Mouse (Mus musculus) cortical plate, adult 2 months (tissue): ENCODE measurements at regions not wholly inside any gene's neighbourhood (a gene's known extent, or its start where the extent isn't known, plus 50 kb on each side); places are given as distances from the start of the nearest gene placed in this dataset.

ENCODE experiments used
- H3K27ac ChIP-seq: fragments of 200-500 bp; 2 replicates; pipeline ENCODE4 v1.5.1; 2012; ENCODE audit warnings: low read length, control low read depth, inconsistent platforms; ENCODE audit not compliant: insufficient read depth
- H3K4me1 ChIP-seq: fragments of 200-500 bp; 2 replicates; pipeline ENCODE4 v1.6.1; 2011; ENCODE audit warnings: low read length; ENCODE audit not compliant: control insufficient read depth, insufficient read depth
- H3K4me3 ChIP-seq: fragments of 200-500 bp; 2 replicates; pipeline ENCODE4 v1.5.1; 2011; ENCODE audit warnings: mild to moderate bottlenecking, low read length, control low read depth; ENCODE audit not compliant: insufficient read depth
- CTCF ChIP-seq: fragments of 200-500 bp; IDR thresholded peaks from 2 replicates; pipeline ENCODE4 v1.5.1; 2011; ENCODE audit warnings: mild to moderate bottlenecking, control low read depth, low read length; ENCODE audit not compliant: insufficient read depth; ENCODE audit errors: extremely low read depth
- POLR2A ChIP-seq: fragments of 200-500 bp; IDR thresholded peaks from 2 replicates; pipeline ENCODE4 v1.6.1; 2011; ENCODE audit warnings: mild to moderate bottlenecking, low read length, control low read depth; ENCODE audit not compliant: insufficient read depth; ENCODE audit errors: extremely low read depth

- peak overlapping the region; percentile 94; the same call in 1 of the 2 replicates for H3K27ac ChIP-seq
- no peaks in the 10 kb centered on the region for H3K4me1 ChIP-seq
Measured at GRCm38 (mm10) chr13:83724196-83724595, 220.4 kb downstream of the Mef2c start.

GRCm38 (mm10) chr13:83724995-83725394, 221.2 kb downstream of the Mef2c start:
- Histone ChIP-seq H3K27ac (peak overlapping the region; percentile 95), H3K4me1 (no peaks in the 10 kb centered on the region)
- TF ChIP-seq CTCF (peak; percentile 71), POLR2A (no peak)

More at GRCm38 (mm10) chr13:83724196-83724595, 220.4 kb downstream of the Mef2c start:
- H3K4me3 ChIP-seq, result peak overlapping the region; percentile 74
- TF ChIP-seq CTCF (no peak), POLR2A (no peak)

GRCm38 (mm10) chr13:83725831-83726230, 222.0 kb downstream of the Mef2c start:
- H3K27ac ChIP-seq, result peak overlapping the region; percentile 95
- H3K4me1 ChIP-seq, result no peaks in the 10 kb centered on the region
- H3K4me3 ChIP-seq, result peak overlapping the region; percentile 74
- TF ChIP-seq CTCF (no peak), POLR2A (no peak)

More at GRCm38 (mm10) chr13:83724995-83725394, 221.2 kb downstream of the Mef2c start:
- peak overlapping the region; percentile 74 for H3K4me3 ChIP-seq

GRCm38 (mm10) chr13:83726346-83726975, 222.6 kb downstream of the Mef2c start:
- TF ChIP-seq POLR2A, result no peak
- no peak for TF ChIP-seq CTCF
- Histone ChIP-seq H3K27ac (peak overlapping the region; percentile 95), H3K4me3 (peak overlapping the region; percentile 74), H3K4me1 (no peaks in the 10 kb centered on the region)

- Histone ChIP-seq H3K27ac (peak overlapping the region; percentile 95), H3K4me1 (no peaks in the 10 kb centered on the region), H3K4me3 (peak overlapping the region; percentile 74)
- TF ChIP-seq POLR2A (0 out of 2 replicates have a peak, but pooled peaks have one; percentile 42), CTCF (no peak)
Measured at GRCm38 (mm10) chr13:83727051-83727765, 223.4 kb downstream of the Mef2c start.

- TF ChIP-seq CTCF, result no peak
- 0 out of 2 replicates have a peak, but pooled peaks have one; percentile 6 for TF ChIP-seq POLR2A
- peak overlapping the region; percentile 92 for H3K27ac ChIP-seq
- H3K4me1 ChIP-seq, result no peaks in the 10 kb centered on the region
- peak overlapping the region; percentile 74 for H3K4me3 ChIP-seq
Measured at GRCm38 (mm10) chr13:83727766-83728395, 224.0 kb downstream of the Mef2c start.

- Histone ChIP-seq H3K4me3 (peak overlapping the region; percentile 74; the same call in 1 of the 2 replicates), H3K27ac (no peak overlapping the region), H3K4me1 (no peaks in the 10 kb centered on the region)
- TF ChIP-seq POLR2A (no peak), CTCF (no peak)
Measured at GRCm38 (mm10) chr13:83728421-83729010, 224.7 kb downstream of the Mef2c start.

- Histone ChIP-seq H3K4me1 (no peaks in the 10 kb centered on the region), H3K27ac (peak overlapping the region; percentile 100), H3K4me3 (peak overlapping the region; percentile 74)
- peak; percentile 69; the same call in 1 of the 2 replicates for TF ChIP-seq POLR2A
- no peak for TF ChIP-seq CTCF
Measured at GRCm38 (mm10) chr13:83729331-83730009, 225.6 kb downstream of the Mef2c start.

- peak overlapping the region; percentile 100 for H3K27ac ChIP-seq
- H3K4me3 ChIP-seq, result peak overlapping the region; percentile 74
- H3K4me1 ChIP-seq, result no peaks in the 10 kb centered on the region
- no peak for TF ChIP-seq POLR2A
- TF ChIP-seq CTCF, result no peak
Measured at GRCm38 (mm10) chr13:83730155-83730712, 226.4 kb downstream of the Mef2c start.
